Mouse (Mus musculus): Measurements from ENCODE around the gene St5. TPM values are rescaled to one million over a fixed set of nuclear protein-coding genes. Genes with fewer than 3 reads are reported as not detected.

Gene St5
- polyA plus RNA-seq, 1 experiment from 2014 or later: 35.8 TPM

DNA sequence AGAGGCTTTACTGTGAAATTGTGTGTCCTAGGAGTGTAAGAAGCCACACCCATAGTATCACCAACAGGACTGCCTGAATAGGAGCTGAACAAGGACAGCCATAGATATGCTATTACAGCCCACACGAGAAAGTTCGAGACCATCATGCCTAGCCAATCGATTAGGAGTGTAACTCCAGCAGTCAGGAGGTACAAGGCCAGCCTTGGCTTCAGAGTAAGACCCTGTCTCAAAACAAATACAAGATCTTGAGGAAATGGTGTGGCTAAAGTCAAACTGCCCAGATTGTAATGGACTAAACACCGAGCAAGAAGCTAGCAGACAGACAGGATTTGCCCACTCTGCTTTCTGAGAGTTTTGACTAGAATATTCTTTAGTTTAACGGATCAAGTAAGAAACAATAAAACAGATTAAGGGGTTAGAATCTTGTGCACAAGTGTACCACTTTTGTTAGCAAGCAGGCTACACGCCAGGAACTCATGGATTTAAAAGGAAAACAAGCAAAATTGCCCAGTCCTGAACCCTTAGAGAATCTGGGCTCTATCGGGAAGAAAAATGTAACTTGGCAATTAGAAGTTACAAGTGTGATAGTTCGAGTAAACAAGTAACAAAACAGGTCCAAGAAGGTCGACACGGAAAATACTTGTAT, 185.2 kb downstream of the St5 start:
- WGBS: 16% methylated on average over 10 of the region's 10 CpGs
- H3K4me2 ChIP-seq (replicated peaks; ENCODE audit: low read depth, low read length): peak overlapping the region; percentile 73
- H3K9me3 ChIP-seq (ENCODE audit: control insufficient read depth, low read length): no peaks in the 10 kb centered on the region
- peaks cover 32% of the 10 kb centered on the region for H3K36me3 ChIP-seq (ENCODE audit: control insufficient read depth, insufficient read depth, low read length)
- peak overlapping the region; percentile 74 for H3K9ac ChIP-seq (ENCODE audit: low read depth, low read length)
- no peak for ATAC-seq (ENCODE audit: low FRiP score, low TSS enrichment)
- H3K4me1 ChIP-seq (ENCODE audit: control insufficient read depth, insufficient read depth, low read length): peaks cover 5% of the 10 kb centered on the region; the same call in 1 of the 2 replicates
- H3K4me3 ChIP-seq (ENCODE audit: low read length): peak overlapping the region; percentile 69
- H3K27ac ChIP-seq (ENCODE audit: low read depth, low read length): peak overlapping the region; percentile 97
- H3K27me3 ChIP-seq (ENCODE audit: control insufficient read depth, insufficient read depth, low read length): no peaks in the 10 kb centered on the region

GRCm38 (mm10) chr7:109516500-109516899, 186.9 kb downstream of the St5 start:
- Histone ChIP-seq H3K4me1 (ENCODE audit: control insufficient read depth, insufficient read depth, low read length) (peaks cover 5% of the 10 kb centered on the region; the same call in 1 of the 2 replicates), H3K27ac (ENCODE audit: low read depth, low read length) (no peak overlapping the region), H3K4me3 (ENCODE audit: low read length) (no peak overlapping the region), H3K4me2 (replicated peaks; ENCODE audit: low read depth, low read length) (no peak overlapping the region), H3K9me3 (ENCODE audit: control insufficient read depth, low read length) (no peaks in the 10 kb centered on the region), H3K27me3 (ENCODE audit: control insufficient read depth, insufficient read depth, low read length) (no peaks in the 10 kb centered on the region), H3K9ac (ENCODE audit: low read depth, low read length) (no peak overlapping the region), H3K36me3 (ENCODE audit: control insufficient read depth, insufficient read depth, low read length) (peaks cover 16% of the 10 kb centered on the region)
- no peak for ATAC-seq (ENCODE audit: low FRiP score, low TSS enrichment)
- 70% methylated on average over 3 of the region's 3 CpGs for WGBS

DNA sequence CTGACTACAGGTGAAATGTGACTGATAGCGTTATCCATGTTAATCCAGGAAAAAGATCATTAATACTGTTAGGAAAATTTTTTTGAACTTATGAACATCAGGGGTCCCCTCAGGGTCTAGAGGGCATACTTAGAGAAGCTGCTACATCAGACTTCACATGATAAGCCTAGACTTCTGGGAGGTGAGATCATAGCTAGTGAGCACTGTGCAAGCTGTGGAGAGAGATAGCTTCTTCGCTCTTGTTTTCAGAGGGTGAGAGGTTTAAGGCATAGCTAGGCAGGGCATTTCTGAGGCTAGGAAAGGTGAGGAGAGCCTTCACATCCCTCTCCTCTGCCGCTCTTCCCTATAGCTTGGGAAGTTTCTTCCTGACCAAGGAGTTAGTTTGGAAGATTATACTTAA, 191.6 kb downstream of the St5 start:
- Histone ChIP-seq H3K4me2 (replicated peaks; ENCODE audit: low read depth, low read length) (no peak overlapping the region), H3K27ac (ENCODE audit: low read depth, low read length) (no peak overlapping the region), H3K9ac (ENCODE audit: low read depth, low read length) (no peak overlapping the region), H3K4me3 (ENCODE audit: low read length) (no peak overlapping the region), H3K27me3 (ENCODE audit: control insufficient read depth, insufficient read depth, low read length) (no peaks in the 10 kb centered on the region), H3K4me1 (ENCODE audit: control insufficient read depth, insufficient read depth, low read length) (no peaks in the 10 kb centered on the region), H3K36me3 (ENCODE audit: control insufficient read depth, insufficient read depth, low read length) (no peaks in the 10 kb centered on the region), H3K9me3 (ENCODE audit: control insufficient read depth, low read length) (no peaks in the 10 kb centered on the region)
- no peak for ATAC-seq (ENCODE audit: low FRiP score, low TSS enrichment)
- WGBS: 89% methylated on average over 3 of the region's 3 CpGs

DNA sequence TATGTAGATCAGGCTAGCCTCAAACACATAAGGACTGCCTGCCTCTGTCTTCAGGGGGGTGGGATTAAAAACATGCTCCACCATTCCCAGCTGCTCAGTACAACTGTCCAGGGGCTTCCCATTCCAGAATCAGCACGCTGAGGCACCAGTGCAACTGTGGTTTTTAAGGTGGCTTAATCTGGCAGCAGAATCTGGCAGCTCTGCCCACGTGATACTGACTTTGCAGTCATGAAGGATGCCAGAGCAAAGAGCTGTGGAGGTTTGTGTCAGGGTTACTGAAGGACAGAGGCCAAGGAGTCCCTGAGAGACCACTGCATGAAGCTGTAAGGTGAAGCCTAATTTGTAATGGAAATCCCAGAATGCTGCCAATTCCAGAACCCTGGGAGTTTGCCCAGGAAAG, 192.6 kb downstream of the St5 start:
- WGBS: 64% methylated on average over 2 of the region's 2 CpGs
- Histone ChIP-seq H3K27me3 (ENCODE audit: control insufficient read depth, insufficient read depth, low read length) (no peaks in the 10 kb centered on the region), H3K9ac (ENCODE audit: low read depth, low read length) (no peak overlapping the region), H3K4me1 (ENCODE audit: control insufficient read depth, insufficient read depth, low read length) (no peaks in the 10 kb centered on the region), H3K4me3 (ENCODE audit: low read length) (no peak overlapping the region), H3K4me2 (replicated peaks; ENCODE audit: low read depth, low read length) (no peak overlapping the region), H3K27ac (ENCODE audit: low read depth, low read length) (no peak overlapping the region), H3K9me3 (ENCODE audit: control insufficient read depth, low read length) (no peaks in the 10 kb centered on the region), H3K36me3 (ENCODE audit: control insufficient read depth, insufficient read depth, low read length) (no peaks in the 10 kb centered on the region)
- ATAC-seq (ENCODE audit: low FRiP score, low TSS enrichment): no peak

- no peaks in the 10 kb centered on the region for H3K36me3 ChIP-seq (ENCODE audit: control insufficient read depth, insufficient read depth, low read length)
- ATAC-seq (ENCODE audit: low FRiP score, low TSS enrichment): no peak
- H3K27ac ChIP-seq (ENCODE audit: low read depth, low read length): no peak within 1 kb of the TSS
- H3K4me1 ChIP-seq (ENCODE audit: control insufficient read depth, insufficient read depth, low read length): no peaks in the 10 kb centered on the region
- H3K27me3 ChIP-seq (ENCODE audit: control insufficient read depth, insufficient read depth, low read length): no peaks in the 10 kb centered on the region
- WGBS: 79% methylated on average over 4 of the region's 4 CpGs
- H3K4me2 ChIP-seq (replicated peaks; ENCODE audit: low read depth, low read length): no peak within 1 kb of the TSS
- H3K9ac ChIP-seq (ENCODE audit: low read depth, low read length): no peak within 1 kb of the TSS
- no peaks in the 10 kb centered on the region for H3K9me3 ChIP-seq (ENCODE audit: control insufficient read depth, low read length)
- no peak within 1 kb of the TSS for H3K4me3 ChIP-seq (ENCODE audit: low read length)
Observed at GRCm38 (mm10) chr7:109508034-109508433, 195.4 kb downstream of the St5 start, which contains the start of gene Trim66. Gene Trim66, minus strand, starts transcription at chr7:109508134.

DNA sequence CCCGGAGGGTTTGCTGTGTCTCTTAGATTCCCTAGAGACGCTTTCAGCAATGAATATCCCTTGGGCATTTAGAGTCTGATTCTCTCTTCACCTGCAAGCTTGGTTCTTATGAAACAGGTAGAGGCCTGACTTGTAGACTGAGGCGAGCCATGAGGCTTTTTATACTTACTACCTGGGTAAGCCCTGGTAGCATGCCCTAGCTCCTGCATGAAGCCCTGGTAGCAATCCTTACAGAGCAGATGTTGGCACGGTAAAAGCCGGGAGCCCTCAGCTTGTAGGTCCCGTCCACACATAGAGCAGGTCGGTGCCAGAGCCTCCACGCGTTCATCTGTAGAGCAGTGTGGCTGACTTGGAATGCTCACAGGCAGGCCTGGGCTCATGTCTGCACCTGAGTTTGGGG, 195.8 kb downstream of the St5 start:
- no peaks in the 10 kb centered on the region for H3K4me1 ChIP-seq (ENCODE audit: control insufficient read depth, insufficient read depth, low read length)
- H3K27me3 ChIP-seq (ENCODE audit: control insufficient read depth, insufficient read depth, low read length): no peaks in the 10 kb centered on the region
- 36% methylated on average over 9 of the region's 9 CpGs for WGBS
- H3K9ac ChIP-seq (ENCODE audit: low read depth, low read length): no peak overlapping the region
- no peak overlapping the region for H3K4me3 ChIP-seq (ENCODE audit: low read length)
- no peak for ATAC-seq (ENCODE audit: low FRiP score, low TSS enrichment)
- H3K4me2 ChIP-seq (replicated peaks; ENCODE audit: low read depth, low read length): no peak overlapping the region
- H3K27ac ChIP-seq (ENCODE audit: low read depth, low read length): no peak overlapping the region
- H3K9me3 ChIP-seq (ENCODE audit: control insufficient read depth, low read length): no peaks in the 10 kb centered on the region
- H3K36me3 ChIP-seq (ENCODE audit: control insufficient read depth, insufficient read depth, low read length): no peaks in the 10 kb centered on the region

DNA sequence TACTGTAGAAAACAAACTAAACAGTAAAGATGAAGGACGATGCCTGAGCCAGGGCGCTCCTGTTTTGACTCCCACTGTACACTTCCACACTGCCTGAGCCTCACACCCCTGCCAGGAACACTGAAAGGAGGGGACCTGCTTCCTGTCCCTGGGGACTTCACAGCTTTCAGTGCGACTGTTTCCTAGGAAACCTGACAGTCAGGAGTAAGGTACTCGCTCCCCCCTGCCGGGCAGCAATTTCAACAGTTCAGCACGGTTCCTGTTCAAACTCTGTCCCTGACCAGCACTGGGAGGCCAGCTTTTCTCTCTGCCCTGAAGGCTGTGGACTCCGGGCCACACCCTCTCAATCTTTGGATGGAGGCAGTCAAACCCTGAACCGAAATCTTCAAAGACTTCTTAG, 196.3 kb downstream of the St5 start:
- Histone ChIP-seq H3K4me3 (ENCODE audit: low read length) (no peak overlapping the region), H3K27me3 (ENCODE audit: control insufficient read depth, insufficient read depth, low read length) (no peaks in the 10 kb centered on the region), H3K4me2 (replicated peaks; ENCODE audit: low read depth, low read length) (no peak overlapping the region), H3K9ac (ENCODE audit: low read depth, low read length) (no peak overlapping the region), H3K4me1 (ENCODE audit: control insufficient read depth, insufficient read depth, low read length) (no peaks in the 10 kb centered on the region), H3K36me3 (ENCODE audit: control insufficient read depth, insufficient read depth, low read length) (no peaks in the 10 kb centered on the region), H3K9me3 (ENCODE audit: control insufficient read depth, low read length) (no peaks in the 10 kb centered on the region), H3K27ac (ENCODE audit: low read depth, low read length) (no peak overlapping the region)
- WGBS: 4% methylated on average over 8 of the region's 8 CpGs
- no peak for ATAC-seq (ENCODE audit: low FRiP score, low TSS enrichment)

- H3K4me1 ChIP-seq (ENCODE audit: control insufficient read depth, insufficient read depth, low read length): no peaks in the 10 kb centered on the region
- 56% methylated on average over 4 of the region's 4 CpGs for WGBS
- H3K27ac ChIP-seq (ENCODE audit: low read depth, low read length): no peak overlapping the region
- H3K4me3 ChIP-seq (ENCODE audit: low read length): no peak overlapping the region
- ATAC-seq (ENCODE audit: low FRiP score, low TSS enrichment): no peak
- no peaks in the 10 kb centered on the region for H3K9me3 ChIP-seq (ENCODE audit: control insufficient read depth, low read length)
- no peak overlapping the region for H3K4me2 ChIP-seq (replicated peaks; ENCODE audit: low read depth, low read length)
- no peaks in the 10 kb centered on the region for H3K36me3 ChIP-seq (ENCODE audit: control insufficient read depth, insufficient read depth, low read length)
- H3K9ac ChIP-seq (ENCODE audit: low read depth, low read length): no peak overlapping the region
- H3K27me3 ChIP-seq (ENCODE audit: control insufficient read depth, insufficient read depth, low read length): peaks cover 3% of the 10 kb centered on the region; the same call in 1 of the 2 replicates
Observed at GRCm38 (mm10) chr7:109497507-109497906, 205.9 kb downstream of the St5 start.

- Histone ChIP-seq H3K27ac (ENCODE audit: low read depth, low read length) (no peak overlapping the region), H3K36me3 (ENCODE audit: control insufficient read depth, insufficient read depth, low read length) (no peaks in the 10 kb centered on the region), H3K4me1 (ENCODE audit: control insufficient read depth, insufficient read depth, low read length) (no peaks in the 10 kb centered on the region), H3K27me3 (ENCODE audit: control insufficient read depth, insufficient read depth, low read length) (peaks cover 7% of the 10 kb centered on the region; the same call in 1 of the 2 replicates), H3K9ac (ENCODE audit: low read depth, low read length) (no peak overlapping the region), H3K4me3 (ENCODE audit: low read length) (peak overlapping the region; percentile 17; the same call in 1 of the 2 replicates), H3K9me3 (ENCODE audit: control insufficient read depth, low read length) (no peaks in the 10 kb centered on the region), H3K4me2 (replicated peaks; ENCODE audit: low read depth, low read length) (peak overlapping the region; percentile 18)
- 10% methylated on average over 21 of the region's 21 CpGs for WGBS
- peak; percentile 36; the same call in 1 of the 2 replicates for ATAC-seq (ENCODE audit: low FRiP score, low TSS enrichment)
Observed at GRCm38 (mm10) chr7:109493319-109494316, 209.8 kb downstream of the St5 start.

All from kidney, embryonic 14.5 days (tissue).